ENCODE assay signal across 8 mouse cellular contexts in genomic region chr7:114718300-114718699, GRCm38 (mm10). TPM values are rescaled to one million over a fixed set of nuclear protein-coding genes. Genes with fewer than 3 reads are reported as not detected.
DNase-seq lines count a peak whose midpoint lies in the region; ATAC-seq lines count a peak whose summit lies in the region.

Gene Calcb (plus strand): TSS chr7:114718643.

- peaks cover 36% of the 10 kb centered on the region for H3K27me3 ChIP-seq in liver, embryonic 11.5 days (replicated peaks; ENCODE audit: control insufficient read depth, insufficient read depth, low read length)
- H3K27me3 ChIP-seq in forebrain, embryonic 12.5 days = peaks cover 53% of the 10 kb centered on the region
- peaks cover 32% of the 10 kb centered on the region for H3K27me3 ChIP-seq in intestine, embryonic 16.5 days (replicated peaks; ENCODE audit: control insufficient read depth, insufficient read depth, low read length)
- H3K27me3 ChIP-seq in neural tube, embryonic 14.5 days (ENCODE audit: control insufficient read depth, insufficient read depth, low read length) = peaks cover 21% of the 10 kb centered on the region; the same call in 1 of the 2 replicates

- WGBS in liver, embryonic 11.5 days = 9% methylated on average over 11 of the region's 11 CpGs
- WGBS in forebrain, embryonic 12.5 days = 8% methylated on average over 11 of the region's 11 CpGs
- WGBS in intestine, embryonic 16.5 days = 6% methylated on average over 11 of the region's 11 CpGs
- 6% methylated on average over 11 of the region's 11 CpGs for WGBS in neural tube, embryonic 14.5 days

- peak within 1 kb of the TSS; percentile 9; the same call in 1 of the 2 replicates for H3K4me2 ChIP-seq in liver, embryonic 11.5 days
- H3K4me2 ChIP-seq in forebrain, embryonic 12.5 days = peak within 1 kb of the TSS; percentile 46
- peak within 1 kb of the TSS; percentile 32 for H3K4me2 ChIP-seq in intestine, embryonic 16.5 days (ENCODE audit: low read depth, low read length)
- peak within 1 kb of the TSS; percentile 33 for H3K4me2 ChIP-seq in neural tube, embryonic 14.5 days (ENCODE audit: low read depth, low read length)

- no peak within 1 kb of the TSS for H3K9ac ChIP-seq in liver, embryonic 11.5 days (ENCODE audit: low read depth, low read length)
- H3K9ac ChIP-seq in forebrain, embryonic 12.5 days = no peak within 1 kb of the TSS
- no peak within 1 kb of the TSS for H3K9ac ChIP-seq in intestine, embryonic 16.5 days (ENCODE audit: low read depth, low read length)
- H3K9ac ChIP-seq in neural tube, embryonic 14.5 days (replicated peaks; ENCODE audit: low read depth, low read length) = no peak within 1 kb of the TSS

- H3K4me3 ChIP-seq in liver, embryonic 11.5 days (ENCODE audit: low read depth, low read length) = no peak within 1 kb of the TSS
- H3K4me3 ChIP-seq in forebrain, embryonic 12.5 days (replicated peaks) = peak within 1 kb of the TSS; percentile 20
- H3K4me3 ChIP-seq in intestine, embryonic 16.5 days (ENCODE audit: low read length) = peak within 1 kb of the TSS; percentile 17
- H3K4me3 ChIP-seq in neural tube, embryonic 14.5 days (ENCODE audit: low read depth, low read length) = no peak within 1 kb of the TSS

- DNase-seq in liver, embryonic 11.5 days (ENCODE audit: low spot score) = no peak
- DNase-seq in liver = no peak
- DNase-seq in B cell, adult 2 months = no peak
- no peak for DNase-seq in cerebellum, postnatal 14 days
- DNase-seq in layer of hippocampus, adult 11-12 months (ENCODE audit: low spot score) = no peak

- H3K9me3 ChIP-seq in liver, embryonic 11.5 days (ENCODE audit: control insufficient read depth, low read length) = no peaks in the 10 kb centered on the region
- no peaks in the 10 kb centered on the region for H3K9me3 ChIP-seq in forebrain, embryonic 12.5 days
- H3K9me3 ChIP-seq in intestine, embryonic 16.5 days (ENCODE audit: control insufficient read depth, low read length) = no peaks in the 10 kb centered on the region
- H3K9me3 ChIP-seq in neural tube, embryonic 14.5 days (ENCODE audit: control insufficient read depth, low read length) = no peaks in the 10 kb centered on the region

- no peaks in the 10 kb centered on the region for H3K36me3 ChIP-seq in liver, embryonic 11.5 days (ENCODE audit: control insufficient read depth, insufficient read depth, low read length)
- H3K36me3 ChIP-seq in forebrain, embryonic 12.5 days (replicated peaks) = no peaks in the 10 kb centered on the region
- H3K36me3 ChIP-seq in intestine, embryonic 16.5 days (ENCODE audit: control insufficient read depth, insufficient read depth, low read length) = no peaks in the 10 kb centered on the region
- no peaks in the 10 kb centered on the region for H3K36me3 ChIP-seq in neural tube, embryonic 14.5 days (ENCODE audit: control insufficient read depth, insufficient read depth, low read length)

- no peak within 1 kb of the TSS for H3K27ac ChIP-seq in liver, embryonic 11.5 days (ENCODE audit: low read depth, low read length)
- H3K27ac ChIP-seq in forebrain, embryonic 12.5 days = no peak within 1 kb of the TSS
- H3K27ac ChIP-seq in intestine, embryonic 16.5 days (ENCODE audit: low read length) = no peak within 1 kb of the TSS
- H3K27ac ChIP-seq in neural tube, embryonic 14.5 days (ENCODE audit: low read depth, low read length) = no peak within 1 kb of the TSS

- no peak for ATAC-seq in liver, embryonic 11.5 days (replicated peaks; ENCODE audit: low FRiP score)
- no peak for ATAC-seq in forebrain, embryonic 12.5 days (ENCODE audit: low FRiP score)
- no peak for ATAC-seq in intestine, embryonic 16.5 days
- no peak for ATAC-seq in neural tube, embryonic 14.5 days (ENCODE audit: low read depth)

- no peaks in the 10 kb centered on the region for H3K4me1 ChIP-seq in liver, embryonic 11.5 days (replicated peaks; ENCODE audit: control insufficient read depth, insufficient read depth, low read length)
- H3K4me1 ChIP-seq in forebrain, embryonic 12.5 days = peaks cover 17% of the 10 kb centered on the region
- peaks cover 7% of the 10 kb centered on the region for H3K4me1 ChIP-seq in intestine, embryonic 16.5 days (ENCODE audit: control insufficient read depth, insufficient read depth, low read length)
- H3K4me1 ChIP-seq in neural tube, embryonic 14.5 days (ENCODE audit: control insufficient read depth, insufficient read depth, low read length) = no peaks in the 10 kb centered on the region

RNA-seq across cellular contexts. Expression of gene Calcb, which starts in this region (rescaled TPM):
- polyA plus RNA-seq in liver, embryonic 11.5 days (2014; fragmentation: Nextera tagmentation; extraction: Ambion mirVana) = not detected in 2 replicates
- 0.35 and 0.40 TPM in 2 replicates for polyA plus RNA-seq in forebrain, embryonic 12.5 days (2016; fragmentation: Nextera tagmentation; extraction: Ambion mirVana)
- polyA plus RNA-seq in intestine, embryonic 16.5 days (2015; fragmentation: Nextera tagmentation; extraction: Ambion mirVana) = 2.9 and 3.4 TPM in 2 replicates
- 15.2 and 15.5 TPM in 2 replicates for polyA plus RNA-seq in neural tube, embryonic 14.5 days (2014; fragmentation: Nextera tagmentation; extraction: Ambion mirVana)

Comparison
In these comparisons a context has a peak if more than half of its experiments do, and no peak if none do; other contexts are left out.
1. H3K4me3 ChIP-seq: peak in forebrain, embryonic 12.5 days (single experiment) and intestine, embryonic 16.5 days (single experiment); none in liver, embryonic 11.5 days (single experiment) and neural tube, embryonic 14.5 days (single experiment).
2. Peak in every context shown above with its lines, with median percentiles within 50 percentile points of each other: H3K4me2 ChIP-seq.